ENCODE assay signal across 12 mouse cellular contexts in genomic region chr6:85218684-85219445, GRCm38 (mm10). TPM values are rescaled to one million over a fixed set of nuclear protein-coding genes. Genes with fewer than 3 reads are reported as not detected.
DNase-seq lines count a peak whose midpoint lies in the region; ATAC-seq lines count a peak whose summit lies in the region.
"Had no signal": no experiment of that assay in that cellular context is flagged by ENCODE, and none has a peak within 500 bp of the region (broad histone marks: within the 10 kb centered on the region; RNA-seq: fewer than 3 reads in every experiment).

No protein-coding gene starts in this region.

- H3K4me2 ChIP-seq in hindbrain, embryonic 12.5 days (replicated peaks), result no peak overlapping the region
- H3K4me2 ChIP-seq: lung, embryonic 15.5 days had no signal

- no peak overlapping the region for H3K9ac ChIP-seq in hindbrain, embryonic 12.5 days
- H3K9ac ChIP-seq: lung, embryonic 15.5 days had no signal

- peaks cover 22% of the 10 kb centered on the region for H3K4me1 ChIP-seq in hindbrain, embryonic 12.5 days

- no peaks in the 10 kb centered on the region for H3K9me3 ChIP-seq in hindbrain, embryonic 12.5 days (replicated peaks)
- H3K9me3 ChIP-seq: lung, embryonic 15.5 days had no signal

- H3K27me3 ChIP-seq in hindbrain, embryonic 12.5 days, result peaks cover 7% of the 10 kb centered on the region; the same call in 1 of the 2 replicates
- H3K27me3 ChIP-seq: lung, embryonic 15.5 days had no signal

- no peak for DNase-seq in frontal cortex, postnatal 10 days (ENCODE audit: low spot score in 2 of 2)
- DNase-seq in right cerebral cortex, adult 2 months (ENCODE audit: low spot score in 2 of 2), result peak; percentile 37 to 39
- no peak for DNase-seq in right cerebral cortex, postnatal 10 days (ENCODE audit: low spot score in 2 of 2)
- DNase-seq in cerebellum, postnatal 14 days, result no peak
- DNase-seq in thymus, adult 18-20 months, result no peak
- no peak for DNase-seq in heart, postnatal 14 days
- DNase-seq: gastrocnemius, postnatal 36 days; kidney, adult 9 months had no signal

- no peak overlapping the region for H3K27ac ChIP-seq in hindbrain, embryonic 12.5 days
- H3K27ac ChIP-seq: lung, embryonic 15.5 days had no signal

- WGBS in hindbrain, embryonic 12.5 days, result 30% methylated on average over 5 of the region's 5 CpGs

- H3K36me3 ChIP-seq in hindbrain, embryonic 12.5 days, result no peaks in the 10 kb centered on the region
- H3K36me3 ChIP-seq: lung, embryonic 15.5 days had no signal

- peak; percentile 45 for ATAC-seq in frontal cortex, adult (ENCODE audit: low TSS enrichment)
- ATAC-seq in hindbrain, embryonic 12.5 days (ENCODE audit: low FRiP score), result peak; percentile 29; the same call in 1 of the 2 replicates

- intact Hi-C loops in heart, postnatal 14 days (cut with DNase I), result no loop called here

- no peak overlapping the region for H3K4me3 ChIP-seq in hindbrain, embryonic 12.5 days
- H3K4me3 ChIP-seq: lung, embryonic 15.5 days had no signal

RNA-seq across cellular contexts. Expression of gene Emx1, which starts 31.6 kb away (rescaled TPM):
- 0.27 TPM in 1 of 2 replicates, not detected in the other for polyA plus RNA-seq in hindbrain, embryonic 12.5 days (2016; fragmentation: Nextera tagmentation; extraction: Ambion mirVana)
- not detected for total RNA-seq in heart, postnatal 14 days (2021)
- total RNA-seq: gastrocnemius, postnatal 36 days had no signal
- polyA plus RNA-seq: heart, postnatal 0 days; lung, embryonic 15.5 days had no signal

Comparison
In these comparisons a context has a peak if more than half of its experiments do, and no peak if none do; other contexts are left out.
1. DNase-seq: peak in right cerebral cortex, adult 2 months (2 of 2); none in frontal cortex, postnatal 10 days (0 of 2), right cerebral cortex, postnatal 10 days (0 of 2), cerebellum, postnatal 14 days (0 of 2), thymus, adult 18-20 months (0 of 2) and heart, postnatal 14 days (0 of 2).